Mouse (Mus musculus) bone marrow macrophage, adult 2 months (primary cell): ENCODE data around the gene Scube1.

ENCODE experiments used
- CTCF ChIP-seq: IDR thresholded peaks from 2 replicates; pipeline ENCODE4 v1.5.1; 2012; ENCODE audit warnings: low read depth, mild to moderate bottlenecking, low read length, moderate library complexity
- POLR2A ChIP-seq: IDR thresholded peaks from 2 replicates; pipeline ENCODE4 v1.6.1; 2012; ENCODE audit warnings: mild to moderate bottlenecking, low read depth, low read length, borderline replicate concordance

GRCm38 (mm10) chr15:83680300-83680699, 44.5 kb downstream of the Scube1 start:
- no peak for TF ChIP-seq POLR2A
- no peak for TF ChIP-seq CTCF
